Mouse (Mus musculus) effector memory CD4-positive, alpha-beta T cell, adult 7 months (primary cell): ENCODE measurements around the gene Ncoa6. TPM values are rescaled to one million over a fixed set of nuclear protein-coding genes. Genes with fewer than 3 reads are reported as not detected.

Experiments used
- polyA plus RNA-seq: library from polyadenylated mRNA; unstranded; fragments of 100-300 nt; shearing (Covaris generic); gene quantifications from one replicate; pipeline ENCODE4 v1.2.1, GENCODE M21; 2017

The Ncoa6 gene
- polyA plus RNA-seq: 21.0 TPM

DNA sequence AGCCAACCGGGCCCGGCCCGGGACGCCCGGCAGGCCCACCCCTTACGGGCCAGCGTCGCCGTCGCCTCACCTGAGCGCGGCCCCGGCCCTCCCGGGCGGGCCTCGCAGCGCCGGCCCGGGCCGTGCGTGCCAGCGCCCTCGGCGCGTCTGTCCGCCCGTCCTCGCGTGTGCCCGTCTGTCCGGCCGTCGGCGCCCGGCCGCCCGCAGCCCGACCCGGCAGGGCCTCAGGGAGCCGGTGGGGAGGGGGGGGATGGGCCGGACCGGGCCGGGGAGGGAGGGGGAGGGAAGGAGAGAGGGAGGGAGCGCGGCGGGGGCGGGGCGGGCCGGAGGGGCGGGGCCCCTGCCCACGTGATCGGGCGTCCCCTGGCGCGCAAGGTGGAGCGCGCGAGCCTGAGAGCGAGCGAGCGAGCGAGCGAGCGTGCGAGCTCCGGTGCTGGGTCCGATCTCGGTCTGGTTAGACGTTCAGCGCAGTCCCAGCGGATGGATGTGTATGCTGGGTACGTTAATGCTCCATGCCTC lies at the start of gene Ncoa6:
Gene Ncoa6 (minus strand): TSS at position 325 of the 519 bp plus-strand sequence.

DNA sequence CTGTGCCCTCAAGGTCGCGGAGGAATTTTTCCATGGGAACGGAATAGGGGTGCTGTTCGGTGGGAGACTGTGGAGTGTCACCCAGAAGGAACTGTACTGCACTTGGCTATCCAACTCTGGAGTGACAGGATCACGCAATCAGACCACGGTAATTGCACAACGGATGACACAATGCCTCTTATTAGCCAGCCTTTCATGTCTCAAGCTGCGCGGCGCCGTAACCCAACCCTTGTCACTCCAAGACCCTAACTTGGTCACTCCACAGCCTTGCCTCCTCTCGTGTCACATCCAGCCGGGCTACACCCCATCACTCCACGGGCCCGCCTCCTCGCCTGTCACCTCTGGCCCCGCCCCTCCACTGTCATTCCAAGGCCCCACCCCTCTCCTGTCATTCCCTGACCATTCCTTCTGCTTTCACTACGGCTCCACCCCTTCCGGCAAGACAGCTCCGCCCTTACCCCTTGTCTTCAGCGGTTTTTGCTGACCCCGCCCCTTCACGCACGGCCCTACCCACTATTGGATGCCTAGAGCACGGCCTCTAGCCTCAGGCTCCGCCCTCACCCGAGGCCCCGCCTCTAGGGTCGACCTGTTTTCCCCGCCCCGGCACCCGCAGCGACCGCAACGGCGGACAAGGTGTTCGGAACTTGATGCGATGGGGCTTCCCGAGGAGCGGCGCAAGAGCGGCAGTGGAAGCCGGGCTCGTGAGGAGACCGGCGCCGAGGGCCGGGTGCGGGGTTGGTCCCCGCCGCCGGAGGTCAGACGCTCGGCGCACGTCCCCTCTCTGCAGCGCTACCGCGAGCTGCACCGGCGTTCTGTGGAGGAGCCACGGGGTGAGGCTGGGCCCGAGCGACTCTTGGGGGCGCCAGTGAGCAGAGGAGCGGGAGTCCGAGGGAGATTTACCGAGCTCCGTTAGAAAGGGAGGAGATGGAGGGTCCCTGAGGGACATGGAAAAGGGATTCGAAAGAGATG lies 44.0 kb upstream of the Ncoa6 start, which contains the start of the genes Acss2 and Ggt7:
Gene Acss2 (plus strand): TSS at position 494 of the 969 bp plus-strand sequence.
Gene Ggt7 (minus strand): TSS at position 783 of the 969 bp plus-strand sequence.

GRCm38 (mm10) chr2:155380261-155381059 lies 93.2 kb downstream of the Ncoa6 start, which contains the start of gene Trp53inp2:
Trp53inp2 (plus strand) TSS chr2:155381059.

DNA sequence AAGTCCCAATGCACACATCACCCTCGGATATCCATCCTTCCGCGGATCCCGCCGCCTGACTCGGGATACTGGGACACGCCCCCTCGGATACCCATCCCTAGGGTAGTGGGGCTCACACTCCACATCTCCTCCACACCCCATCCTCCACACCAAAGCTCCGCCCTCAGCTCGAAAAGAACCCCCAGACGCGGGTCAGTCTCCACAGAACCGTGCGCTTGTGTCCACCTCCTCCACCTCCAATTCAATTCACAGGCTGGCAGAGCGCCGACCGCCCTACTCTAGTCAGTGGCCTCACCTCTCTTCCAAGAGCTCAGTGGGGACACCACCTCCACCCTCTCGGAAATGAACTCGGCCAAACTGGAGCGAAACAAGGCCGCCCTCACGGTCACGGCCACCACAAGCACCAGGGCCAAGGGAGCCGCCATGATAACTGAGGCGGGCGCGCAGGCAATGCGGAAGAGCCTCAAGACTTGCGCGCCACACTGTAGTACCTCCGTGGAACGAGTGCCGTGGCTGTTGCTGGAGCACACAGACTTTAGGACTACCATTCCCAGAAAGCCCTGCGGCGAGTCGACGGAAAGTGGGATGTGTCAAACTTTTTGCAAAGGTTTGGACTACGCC lies 116.6 kb downstream of the Ncoa6 start, which contains the start of gene Pigu:
Gene Pigu (minus strand): TSS at position 460 of the 621 bp plus-strand sequence.

Other genes with a start within 250 kb of the Ncoa6 start
- 171 TPM for gene Dynlrb1, start 237.4 kb downstream of the Ncoa6 start, polyA plus RNA-seq
- 59.1 TPM for gene Map1lc3a, start 197.6 kb downstream of the Ncoa6 start, polyA plus RNA-seq
- gene Pigu, start 116.5 kb downstream of the Ncoa6 start, polyA plus RNA-seq: 32.0 TPM
- 45.4 TPM for gene Trp53inp2, start 92.8 kb downstream of the Ncoa6 start, polyA plus RNA-seq
- gene Acss2, start 44.1 kb upstream of the Ncoa6 start, polyA plus RNA-seq: 84.0 TPM
- gene Ggt7, start 44.3 kb upstream of the Ncoa6 start, polyA plus RNA-seq: 3.3 TPM
- gene Gss, start 118.9 kb upstream of the Ncoa6 start, polyA plus RNA-seq: 12.7 TPM
- not detected for gene Myh7b, start 137.3 kb upstream of the Ncoa6 start, polyA plus RNA-seq
- 144 TPM for gene Trpc4ap, start 218.5 kb upstream of the Ncoa6 start, polyA plus RNA-seq